Mouse (Mus musculus) heart, embryonic 14.5 days (tissue): Measurements from ENCODE around the gene Snrpn. TPM values are rescaled to one million over a fixed set of nuclear protein-coding genes. Genes with fewer than 3 reads are reported as not detected.
"Not testable (repeated sequence)": the region's sequence is repeated elsewhere in the genome, so short reads cannot be mapped to it uniquely, and the experiment has no call there.

Experiments
- ATAC-seq: fragments of 200-750 bp; cut with Nextera tagmentation; 2 replicates; pipeline ENCODE4 v1.8.0; 2017; ENCODE audit warnings: low read depth, moderate TSS enrichment; ENCODE audit not compliant: insufficient number of reproducible peaks, insufficient read depth, low FRiP score
- H3K27ac ChIP-seq, 2 experiments: fragments of 200-500 bp in 1 of 2; fragments of 300-500 bp in 1 of 2; sonication (generic) in 1 of 2; replicated peaks in 1 of 2; 2 replicates each; pipeline ENCODE4 v1.5.1; 2012 to 2014; ENCODE audit warnings: low read depth in 2 of 2, low read length in 2 of 2, control low read depth in 1 of 2, mild to moderate bottlenecking in 1 of 2, mixed read lengths in 1 of 2; ENCODE audit not compliant: control insufficient read depth in 1 of 2, insufficient read depth in 1 of 2
- H3K27me3 ChIP-seq: fragments of 300-500 bp; sonication (generic); 2 replicates; pipeline ENCODE4 v1.6.1; 2014; ENCODE audit warnings: mild to moderate bottlenecking, low read length, control low read depth; ENCODE audit not compliant: control insufficient read depth, insufficient read depth
- H3K36me3 ChIP-seq: fragments of 300-500 bp; sonication (generic); 2 replicates; pipeline ENCODE4 v1.6.1; 2014; ENCODE audit warnings: mild to moderate bottlenecking, control low read depth, low read length, mixed read lengths; ENCODE audit not compliant: control insufficient read depth, insufficient read depth
- H3K4me1 ChIP-seq, 2 experiments: fragments of 200-500 bp in 1 of 2; fragments of 300-500 bp in 1 of 2; sonication (generic) in 1 of 2; 2 replicates each; pipeline ENCODE4 v1.6.1; 2012 to 2014; ENCODE audit warnings: low read length in 2 of 2, control low read depth in 1 of 2, mixed read lengths in 1 of 2; ENCODE audit not compliant: control insufficient read depth in 2 of 2, insufficient read depth in 2 of 2
- H3K4me2 ChIP-seq: fragments of 300-500 bp; sonication (generic); 2 replicates; pipeline ENCODE4 v1.6.1; 2014; ENCODE audit warnings: mild to moderate bottlenecking, low read length
- H3K4me3 ChIP-seq, 2 experiments: fragments of 200-500 bp in 1 of 2; fragments of 300-500 bp in 1 of 2; sonication (generic) in 1 of 2; 2 replicates each; pipeline ENCODE4 v1.5.1; 2012 to 2014; ENCODE audit warnings: low read length in 2 of 2, mild to moderate bottlenecking in 2 of 2, control low read depth in 1 of 2, low read depth in 1 of 2, moderate library complexity in 1 of 2; ENCODE audit not compliant: control insufficient read depth in 1 of 2, insufficient read depth in 1 of 2
- H3K9ac ChIP-seq: fragments of 300-500 bp; sonication (generic); 2 replicates; pipeline ENCODE4 v1.6.1; 2014; ENCODE audit warnings: mild to moderate bottlenecking, low read length
- H3K9me3 ChIP-seq: fragments of 300-500 bp; sonication (generic); 2 replicates; pipeline ENCODE4 v1.6.1; 2016; ENCODE audit warnings: low read length, control low read depth; ENCODE audit not compliant: control insufficient read depth
- WGBS: fragments of 180-500 bp; shearing (Covaris S2); extraction: QIAGEN DNeasy Blood & Tissue Kit; methylation state at CpG from one replicate; pipeline ENCODE4 v1.1.7; 2014; 5-methylcytosine and 5-hydroxymethylcytosine counted together
- polyA plus RNA-seq: library from polyadenylated mRNA; unstranded; fragments of >200 nt; fragmentation: Nextera tagmentation; extraction: Ambion mirVana; gene quantifications from 2 replicates; pipeline ENCODE4 v1.2.1, GENCODE M21; 2014

Gene Snrpn
- polyA plus RNA-seq, result 52.9 and 57.6 TPM in 2 replicates

DNA sequence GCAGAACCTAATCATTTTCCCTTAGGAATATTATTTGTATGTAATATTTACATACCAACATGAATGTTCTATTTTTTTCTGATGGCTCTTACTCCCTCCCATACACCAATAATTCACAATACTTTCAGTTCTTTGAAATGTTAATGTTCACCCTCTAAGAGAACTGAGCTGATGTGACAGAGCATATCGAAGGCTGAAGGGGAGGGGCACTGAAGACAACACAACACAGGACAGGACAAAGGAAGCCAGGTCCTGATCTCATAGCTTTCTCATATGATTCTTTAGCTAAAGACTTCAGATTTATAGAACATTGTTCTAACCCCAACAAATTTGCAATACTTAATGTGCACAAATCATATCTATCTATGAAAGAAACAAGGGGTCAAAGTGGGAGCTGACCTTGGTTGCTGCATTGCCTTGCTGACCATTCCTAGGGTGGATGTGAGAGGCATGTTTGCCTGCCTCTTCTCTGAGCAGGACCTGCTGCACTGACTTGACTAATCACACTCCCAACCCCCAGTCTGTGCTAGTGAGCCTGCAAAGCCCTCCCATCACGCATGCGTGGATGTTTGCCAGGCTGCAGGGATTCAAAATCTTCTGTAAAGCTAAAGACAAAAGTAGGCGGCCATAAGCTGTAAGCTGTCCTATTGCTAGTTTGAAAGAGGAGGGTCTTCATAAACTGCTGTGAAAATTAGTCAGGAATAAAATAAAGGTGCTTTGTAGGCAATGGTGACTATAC is at the start of gene Snrpn:
Gene Snrpn, minus strand, starts transcription at position 478 of the 739 bp plus-strand sequence.
- Histone ChIP-seq H3K9ac (no peak within 1 kb of the TSS), H3K4me2 (no peak within 1 kb of the TSS), H3K4me3 (no peak within 1 kb of the TSS), H3K36me3 (no peaks in the 10 kb centered on the region), H3K27ac (no peak within 1 kb of the TSS), H3K9me3 (no peaks in the 10 kb centered on the region), H3K4me1 (no peaks in the 10 kb centered on the region), H3K27me3 (no peaks in the 10 kb centered on the region)
- no peak for ATAC-seq
- WGBS, result 43% methylated on average over 4 of the region's 4 CpGs

DNA sequence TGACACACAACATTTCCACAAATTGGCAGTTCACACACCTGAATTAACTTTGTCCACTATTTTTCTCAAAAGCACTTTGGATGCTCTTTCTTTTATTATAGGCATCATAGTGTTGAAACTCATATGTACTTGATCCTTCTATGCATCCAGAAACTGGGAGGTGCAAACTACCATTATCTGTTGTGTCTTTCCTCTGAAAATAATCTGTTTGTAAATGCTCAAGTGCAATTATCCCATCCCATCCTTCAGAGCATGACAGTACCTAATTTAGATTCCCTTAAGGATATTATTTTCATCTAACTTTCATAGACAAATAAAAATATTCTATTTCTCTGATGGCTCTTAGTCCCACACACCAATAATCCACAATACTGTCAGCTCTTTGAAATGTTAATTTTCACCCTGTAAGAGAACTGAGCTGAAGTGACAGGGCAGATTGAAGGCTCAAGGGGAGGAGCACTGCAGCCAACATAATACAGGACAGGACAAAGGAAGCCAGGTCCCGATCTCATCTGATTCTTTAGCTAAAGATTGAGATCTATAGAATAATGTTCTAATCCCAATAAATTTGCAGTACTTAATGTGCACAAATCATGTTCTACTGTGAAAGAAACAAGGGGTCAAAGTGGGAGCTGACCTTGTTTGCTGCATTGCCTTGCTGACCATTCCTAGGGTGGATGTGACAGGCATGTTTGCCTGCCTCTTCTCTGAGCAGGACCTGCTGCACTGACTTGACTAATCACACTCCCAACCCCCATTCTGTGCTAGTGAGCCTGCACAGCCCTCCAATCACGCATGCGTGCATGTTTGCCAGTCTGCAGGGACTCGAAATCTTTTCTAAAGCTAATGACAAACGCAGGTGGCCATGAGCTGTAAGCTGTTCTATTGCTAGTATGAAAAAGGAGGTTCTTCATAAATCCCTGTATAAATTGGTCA is 30.5 kb upstream of the Snrpn start:
- no peak overlapping the region for H3K9ac ChIP-seq
- no peak overlapping the region for H3K4me2 ChIP-seq
- no peaks in the 10 kb centered on the region for H3K36me3 ChIP-seq
- ATAC-seq, result no peak
- no peaks in the 10 kb centered on the region for H3K9me3 ChIP-seq
- no peak overlapping the region for H3K4me3 ChIP-seq
- H3K27me3 ChIP-seq, result no peaks in the 10 kb centered on the region
- H3K4me1 ChIP-seq, result no peaks in the 10 kb centered on the region
- H3K27ac ChIP-seq, result no peak overlapping the region
- 52% methylated on average over 5 of the region's 5 CpGs for WGBS

DNA sequence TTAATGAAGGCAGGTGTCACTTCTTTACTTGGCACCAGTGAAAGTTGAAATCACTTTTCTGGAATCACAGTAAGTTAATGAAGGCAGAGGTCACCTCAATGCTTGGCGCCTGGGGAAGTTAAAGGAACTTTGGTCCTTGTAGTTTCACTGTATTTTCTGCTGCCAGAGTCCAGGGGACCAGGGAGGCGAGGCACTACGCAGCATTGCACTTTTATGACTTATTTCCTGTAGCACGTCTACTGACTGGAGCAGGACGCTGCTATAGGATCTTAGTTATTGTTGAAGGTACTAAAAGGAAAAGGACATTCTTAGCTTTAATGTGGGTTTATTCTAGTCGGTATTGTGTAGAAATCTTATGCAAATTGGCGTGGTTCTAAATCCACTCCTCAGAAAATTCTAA is 14.7 kb downstream of the Snrpn start:
- Histone ChIP-seq H3K9ac (no peak overlapping the region), H3K4me3 (no peak overlapping the region), H3K4me1 (no peaks in the 10 kb centered on the region), H3K36me3 (no peaks in the 10 kb centered on the region), H3K4me2 (no peak overlapping the region), H3K27ac (no peak overlapping the region), H3K27me3 (no peaks in the 10 kb centered on the region), H3K9me3 (no peaks in the 10 kb centered on the region)
- 66% methylated on average over 7 of the region's 7 CpGs for whole genome bisulfite sequencing
- ATAC-seq, result no peak

DNA sequence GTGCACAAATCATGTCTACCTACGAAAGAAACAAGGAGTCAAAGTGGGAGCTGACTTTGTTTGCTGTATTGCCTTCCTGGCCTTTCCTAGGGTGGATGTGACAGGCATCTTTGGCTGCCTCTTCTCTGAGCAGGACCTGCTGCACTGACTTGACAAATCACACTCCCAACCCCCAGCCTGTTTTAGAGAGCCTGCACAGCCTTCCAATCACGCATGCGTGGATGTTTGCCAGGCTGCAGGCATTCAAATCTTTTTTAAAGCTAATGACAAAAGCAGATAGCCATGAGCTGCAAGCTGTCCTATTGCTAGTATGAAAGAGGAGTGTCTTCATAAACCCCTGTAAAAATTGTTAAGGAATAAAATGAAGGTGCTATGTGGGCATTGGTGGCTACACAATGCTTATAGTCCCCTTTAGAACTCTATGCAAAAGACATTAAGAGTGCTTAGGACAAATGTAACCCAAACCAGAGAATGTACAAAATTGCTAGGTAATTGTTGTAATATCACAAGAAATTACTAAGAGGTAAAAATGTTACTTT is 16.9 kb downstream of the Snrpn start:
- H3K27me3 ChIP-seq, H3K9me3 ChIP-seq, ATAC-seq, H3K4me2 ChIP-seq, H3K9ac ChIP-seq, H3K4me1 ChIP-seq, H3K4me3 ChIP-seq, H3K27ac ChIP-seq, H3K36me3 ChIP-seq: not testable (repeated sequence)
- 48% methylated on average over 3 of the region's 3 CpGs for WGBS

DNA sequence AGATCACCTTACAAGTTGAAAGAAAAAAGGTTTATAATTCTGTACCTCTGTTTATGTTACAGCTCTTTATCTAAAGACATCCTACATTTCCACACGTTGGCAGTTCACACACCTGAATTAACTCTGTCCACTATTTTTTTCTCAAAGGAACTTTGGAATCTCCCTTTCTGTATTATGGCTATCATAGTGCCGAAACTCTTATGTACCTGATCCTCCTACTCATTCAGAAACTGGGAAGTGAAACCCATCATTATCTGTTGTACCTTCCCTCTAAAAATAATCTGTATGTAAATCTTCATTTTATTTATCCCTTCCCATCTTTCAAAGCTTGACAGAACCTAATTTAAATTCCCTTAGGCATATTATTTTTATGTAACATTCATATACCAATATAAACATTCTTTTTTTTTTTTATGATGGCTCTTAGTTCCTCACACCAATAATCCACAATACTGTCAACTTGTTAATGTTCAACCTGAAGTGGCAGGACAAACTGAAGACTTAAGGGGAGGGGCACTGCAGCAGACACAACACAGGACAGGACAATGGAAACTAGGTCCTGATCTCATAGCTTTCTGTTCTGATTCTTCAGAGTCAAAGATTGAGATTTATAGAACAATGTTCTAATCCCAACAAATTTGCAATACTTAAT is 17.5 kb downstream of the Snrpn start:
- H3K4me2 ChIP-seq, result no peak overlapping the region
- H3K4me1 ChIP-seq, result no peaks in the 10 kb centered on the region
- no peaks in the 10 kb centered on the region for H3K27me3 ChIP-seq
- no peaks in the 10 kb centered on the region for H3K9me3 ChIP-seq
- WGBS, result 55% methylated on average over 2 of the region's 2 CpGs
- H3K36me3 ChIP-seq, result no peaks in the 10 kb centered on the region
- no peak overlapping the region for H3K4me3 ChIP-seq
- no peak overlapping the region for H3K9ac ChIP-seq
- H3K27ac ChIP-seq, result no peak overlapping the region
- ATAC-seq, result no peak

DNA sequence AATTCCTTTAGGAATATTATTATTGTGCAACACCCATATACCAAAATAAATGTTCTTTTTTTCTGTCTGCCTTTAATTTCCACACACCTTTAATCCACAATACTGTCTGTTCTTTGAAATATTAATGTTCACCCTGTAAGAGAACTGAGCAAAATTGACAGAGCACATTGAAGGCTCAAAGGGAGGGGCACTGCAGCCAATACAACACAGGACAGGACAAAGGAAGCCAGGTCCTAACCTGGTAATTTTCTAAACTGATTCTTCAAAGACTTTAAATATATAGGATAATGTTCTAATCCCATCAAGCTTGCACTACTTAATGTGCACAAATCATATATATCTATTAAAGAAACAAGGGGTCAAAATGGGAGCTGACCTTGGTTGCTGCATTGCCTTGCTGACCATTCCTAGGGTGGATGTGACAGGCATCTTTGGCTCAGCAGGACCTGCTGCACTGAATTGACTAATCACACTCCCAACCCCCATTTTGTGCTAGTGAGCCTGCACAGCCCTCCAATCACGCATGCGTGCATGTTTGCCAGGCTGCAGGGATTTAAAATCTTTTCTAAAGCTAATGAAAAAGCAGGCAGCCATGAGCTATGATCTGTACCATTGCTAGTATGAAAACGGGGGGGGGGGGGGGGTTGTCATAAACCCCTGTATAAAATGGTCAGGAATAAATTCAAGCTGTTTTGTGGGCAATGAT is 42.7 kb downstream of the Snrpn start:
- no peak for ATAC-seq
- Histone ChIP-seq H3K9ac (no peak overlapping the region), H3K27ac (no peak overlapping the region), H3K4me3 (no peak overlapping the region), H3K27me3 (no peaks in the 10 kb centered on the region), H3K4me1 (no peaks in the 10 kb centered on the region), H3K4me2 (no peak overlapping the region), H3K36me3 (no peaks in the 10 kb centered on the region), H3K9me3 (no peaks in the 10 kb centered on the region)
- 56% methylated on average over 3 of the region's 3 CpGs for WGBS

DNA sequence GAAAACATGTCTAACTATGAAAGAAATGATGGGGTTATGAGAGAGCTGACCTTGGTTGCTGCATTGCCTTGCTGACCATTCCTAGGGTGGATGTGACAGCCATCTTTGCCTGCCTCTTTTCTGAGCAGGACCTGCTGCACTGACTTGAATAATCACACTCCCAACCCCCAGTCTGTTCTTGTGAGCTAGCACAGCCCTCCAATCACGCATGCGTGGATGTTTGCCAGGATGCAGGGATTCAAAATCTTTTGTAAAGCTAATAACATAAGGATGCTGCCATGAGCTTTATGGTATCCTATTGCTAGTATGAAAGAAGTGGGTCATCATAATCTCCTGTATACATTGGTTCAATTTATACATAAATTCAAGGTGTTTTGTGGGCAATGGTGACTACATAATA is 63.7 kb downstream of the Snrpn start:
- Histone ChIP-seq H3K9me3 (no peaks in the 10 kb centered on the region), H3K27ac (no peak overlapping the region), H3K4me1 (no peaks in the 10 kb centered on the region), H3K4me2 (no peak overlapping the region), H3K27me3 (no peaks in the 10 kb centered on the region), H3K4me3 (no peak overlapping the region), H3K36me3 (no peaks in the 10 kb centered on the region), H3K9ac (no peak overlapping the region)
- WGBS, result 63% methylated on average over 2 of the region's 2 CpGs
- no peak for ATAC-seq
